Mouse (Mus musculus): Measurements from ENCODE around the gene 1110051M20Rik.

DNA sequence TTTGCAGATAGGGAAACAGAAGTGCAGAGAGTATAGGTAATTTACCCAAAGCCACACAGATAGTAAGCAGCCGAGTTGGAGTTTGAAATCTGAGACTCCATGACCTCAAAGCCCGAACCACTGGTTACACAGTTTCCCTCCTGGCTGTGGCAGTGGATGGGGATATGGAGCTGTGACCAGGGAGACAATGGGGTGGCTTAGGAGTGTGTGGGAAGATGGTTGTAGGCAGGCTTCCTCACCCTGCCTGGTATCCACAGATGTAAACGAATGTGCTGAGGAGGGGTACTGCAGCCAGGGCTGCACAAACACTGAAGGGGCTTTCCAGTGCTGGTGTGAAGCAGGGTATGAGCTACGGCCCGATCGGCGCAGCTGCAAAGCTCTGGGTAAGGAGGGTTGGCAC lies 32.3 kb upstream of the 1110051M20Rik start:
- no peak for TF ChIP-seq CTCF (IDR thresholded peaks at IDR 0.05; ENCODE audit: low read depth)
- no peak for TF ChIP-seq EP300 (IDR thresholded peaks at IDR 0.05; ENCODE audit: low read depth)

Data from liver, embryonic 14.5 days (tissue).